Mouse (Mus musculus) yolk sac, embryonic 10.5 days (tissue): ENCODE results near the gene Heatr5b.
A peak's percentile ranks its signal among the peaks of the same experiment; 100 is the strongest.
"Not testable (repeated sequence)": the region's sequence is repeated elsewhere in the genome, so short reads cannot be mapped to it uniquely, and the experiment has no call there.

Experiments
- DNase-seq: peaks from one replicate; pipeline ENCODE4 v3.0.0-alpha.2; 2017; ENCODE audit warnings: low spot score

Gene Heatr5b

DNA sequence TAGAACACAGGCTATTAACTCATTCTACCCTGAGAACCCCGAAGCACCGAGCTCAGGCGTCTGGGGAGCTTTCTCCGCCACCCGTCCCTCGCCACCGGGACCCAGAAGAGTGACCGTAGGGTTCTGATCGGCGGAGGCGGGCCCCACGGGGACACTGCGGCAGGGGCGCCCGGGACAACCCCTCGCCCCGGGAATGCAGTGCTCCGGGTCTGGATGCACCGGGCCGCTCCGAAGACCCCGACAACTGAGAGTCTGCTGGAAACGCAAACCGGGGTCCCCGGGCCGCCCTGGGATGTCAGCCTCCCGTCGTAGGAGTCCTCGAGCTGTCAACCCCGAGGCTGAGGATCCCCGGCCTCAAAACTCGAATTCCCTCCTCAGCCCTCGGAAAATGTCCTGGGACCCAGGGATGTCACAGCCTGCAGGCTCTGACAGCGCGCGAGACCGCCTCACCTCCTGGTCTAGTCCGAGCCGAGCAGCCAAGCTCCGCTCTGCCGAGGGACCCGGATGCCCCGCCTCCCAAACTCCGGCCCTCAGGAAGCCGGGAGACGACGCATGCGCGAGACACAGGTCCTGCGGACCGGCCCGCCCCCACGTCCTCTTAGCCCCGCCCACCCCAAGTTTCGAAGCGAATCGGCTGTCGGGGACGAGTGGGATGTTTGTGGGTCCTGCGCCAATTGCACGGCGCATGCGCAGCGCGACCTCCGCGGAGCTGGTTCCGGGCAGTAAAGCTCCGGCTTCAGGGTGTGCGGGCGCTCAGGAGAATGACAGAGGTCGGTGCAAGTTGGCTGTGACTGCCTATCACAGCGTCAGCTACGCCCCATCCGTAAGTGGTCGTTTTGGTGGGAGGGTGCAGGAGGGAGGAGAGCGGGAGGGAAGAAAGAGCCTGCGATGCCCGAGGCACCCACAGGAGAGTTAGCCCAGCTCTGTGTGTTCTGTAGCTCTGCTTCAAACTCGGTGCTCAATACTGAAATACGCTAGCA is at the start of gene Heatr5b, which contains the start of gene Gpatch11:
Gene Heatr5b (minus strand): TSS at position 509 of the 980 bp plus-strand sequence.
Gene Gpatch11 (plus strand): TSS at position 712 of the 980 bp plus-strand sequence.
- peak; percentile 99 for DNase-seq

DNA sequence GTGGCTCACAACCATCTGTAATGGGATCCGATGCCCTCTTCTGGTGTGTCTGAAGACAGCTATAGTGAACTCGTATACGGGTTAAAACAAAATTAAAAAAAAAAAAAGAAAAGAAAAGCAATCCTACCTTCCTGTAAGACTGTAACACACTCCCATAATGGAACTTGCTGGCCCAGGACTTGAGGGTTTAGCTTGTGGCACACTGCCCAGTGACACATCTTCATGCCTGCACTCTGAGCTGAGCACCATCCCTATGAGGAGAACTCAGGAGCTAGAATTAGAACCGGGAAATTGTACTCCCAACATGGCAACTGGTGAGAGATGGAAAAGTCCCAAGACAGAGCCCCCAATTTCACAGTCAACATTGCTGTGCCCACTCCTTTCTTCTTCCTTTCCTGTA is 48.1 kb upstream of the Heatr5b start:
- DNase-seq, result no peak

DNA sequence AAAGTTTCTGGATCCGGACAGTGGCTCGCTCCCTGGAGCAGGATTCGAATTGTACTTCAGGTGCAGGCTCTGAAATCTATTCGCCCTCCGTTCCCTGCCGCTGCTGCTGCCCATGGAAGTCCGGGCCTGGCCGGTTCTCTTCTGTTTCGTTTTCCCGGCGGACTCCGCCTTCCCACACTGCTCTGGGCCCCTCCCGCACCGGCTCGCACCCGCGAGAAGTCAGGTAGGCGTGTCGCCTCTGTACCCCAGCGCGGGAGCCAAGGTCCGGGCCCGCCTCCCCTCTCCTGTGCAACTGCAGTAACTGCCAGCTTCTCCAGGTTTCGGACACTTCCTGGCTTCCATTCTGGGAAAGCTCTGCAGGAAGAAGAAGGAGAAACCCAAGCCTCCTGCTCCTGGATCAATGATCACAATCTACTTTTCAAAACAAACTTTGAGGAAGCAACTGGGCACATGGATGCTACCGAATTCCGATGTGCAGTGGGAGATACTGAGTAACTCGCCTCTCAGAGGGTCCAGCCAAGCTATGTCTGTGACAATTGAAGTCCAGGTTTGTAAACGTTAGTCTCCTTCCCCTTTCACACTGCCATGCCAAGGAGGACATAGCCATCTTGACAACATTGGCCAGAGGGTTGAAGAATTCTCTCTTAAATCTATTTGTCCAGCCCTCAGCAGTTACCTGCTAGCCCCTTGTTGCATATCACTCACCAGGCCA is 47.4 kb upstream of the Heatr5b start, which contains the start of gene Eif2ak2:
Gene Eif2ak2 (minus strand): TSS at position 173 of the 712 bp plus-strand sequence.
- DNase-seq, result peak; percentile 90

DNA sequence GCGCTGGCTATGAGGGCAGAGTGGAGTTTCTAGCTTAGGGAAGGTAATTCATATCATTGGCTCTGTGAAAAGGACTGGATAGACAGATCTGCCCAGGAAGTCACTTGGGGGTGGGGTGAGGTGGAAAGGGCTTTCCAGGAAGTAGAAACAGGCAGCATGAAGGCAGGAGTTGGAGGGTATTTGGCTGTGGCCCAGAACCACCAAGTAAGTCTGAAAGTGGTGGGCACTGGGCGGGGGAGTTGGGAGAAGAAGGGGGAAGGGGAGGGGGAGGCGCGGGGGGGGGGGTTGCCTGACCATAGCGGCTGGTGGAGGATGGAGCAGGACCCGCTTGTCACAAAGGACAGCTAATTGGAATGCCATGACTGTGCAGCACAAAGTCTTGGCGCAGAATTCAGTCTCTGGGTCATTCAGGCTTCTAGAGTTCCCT is 46.7 kb upstream of the Heatr5b start:
- peak; percentile 43 for DNase-seq

DNA sequence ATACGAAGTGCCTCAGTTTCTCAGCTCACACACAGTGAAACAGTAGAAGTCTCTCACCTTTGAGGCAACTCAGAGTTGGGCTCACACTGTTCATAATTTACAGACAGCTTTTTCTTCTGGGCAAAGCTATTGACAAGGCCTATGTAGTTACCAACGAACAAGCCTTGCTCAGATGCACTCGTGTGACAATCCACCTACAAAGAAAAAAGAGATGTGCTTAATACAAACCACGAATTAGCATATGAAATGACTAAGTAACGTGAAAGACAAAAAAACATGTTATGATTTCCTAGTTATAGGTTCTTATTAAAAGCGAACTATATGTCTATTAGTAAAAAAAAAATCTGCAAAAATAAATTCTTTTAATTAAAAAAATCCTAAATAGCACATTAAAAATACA is 38.7 kb upstream of the Heatr5b start:
- DNase-seq, result no peak

DNA sequence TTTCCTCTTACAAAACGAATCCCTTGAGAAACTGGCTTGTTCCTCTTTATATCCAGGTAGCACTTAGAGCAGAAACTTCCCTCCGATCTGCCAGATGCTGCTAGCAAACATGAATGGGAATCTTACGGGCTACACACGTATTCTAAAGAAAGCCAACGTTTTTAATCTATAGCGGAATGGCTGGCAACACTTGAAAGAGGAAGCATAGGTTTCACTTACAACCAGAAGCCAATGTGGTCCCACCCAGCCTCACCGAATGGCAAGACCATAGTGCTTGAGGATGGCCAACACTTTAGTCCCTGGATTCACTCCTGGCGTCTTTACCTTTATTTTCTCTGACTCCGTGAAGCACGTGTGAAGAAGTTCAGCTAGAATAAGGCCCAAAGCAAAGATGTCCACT is 21.1 kb upstream of the Heatr5b start:
- DNase-seq, result no peak

DNA sequence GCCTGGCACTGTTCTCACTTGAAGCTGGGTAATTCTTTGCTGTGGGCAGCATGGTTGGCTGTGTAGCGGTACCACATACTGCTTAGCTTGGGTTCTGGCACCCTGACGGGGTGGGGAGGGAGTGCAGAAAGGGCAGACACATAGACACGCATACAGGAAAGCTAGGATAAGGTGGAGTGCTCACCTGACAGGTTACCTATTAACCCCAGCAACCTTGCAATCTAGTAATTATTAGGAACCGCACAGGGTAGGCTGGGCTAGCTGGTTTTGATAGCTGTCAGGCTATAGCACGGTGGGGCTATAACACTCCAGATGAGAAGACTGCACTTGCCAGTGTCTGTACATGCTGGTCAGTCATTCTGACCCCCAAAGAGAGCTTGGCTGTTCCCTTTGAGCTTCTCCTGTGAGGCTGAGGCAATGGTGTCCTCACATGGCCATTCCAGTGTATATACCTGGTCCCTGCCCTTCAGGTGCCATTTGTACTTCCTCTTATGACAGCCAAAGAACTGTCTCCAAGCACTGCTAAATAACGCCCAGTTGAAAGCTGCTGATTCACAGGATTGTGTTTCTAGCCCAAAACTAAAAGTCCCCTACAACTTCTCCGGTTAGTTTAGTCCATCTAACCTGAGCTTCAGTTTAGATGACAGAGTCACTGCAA is 7.2 kb upstream of the Heatr5b start:
- DNase-seq, result peak; percentile 63

DNA sequence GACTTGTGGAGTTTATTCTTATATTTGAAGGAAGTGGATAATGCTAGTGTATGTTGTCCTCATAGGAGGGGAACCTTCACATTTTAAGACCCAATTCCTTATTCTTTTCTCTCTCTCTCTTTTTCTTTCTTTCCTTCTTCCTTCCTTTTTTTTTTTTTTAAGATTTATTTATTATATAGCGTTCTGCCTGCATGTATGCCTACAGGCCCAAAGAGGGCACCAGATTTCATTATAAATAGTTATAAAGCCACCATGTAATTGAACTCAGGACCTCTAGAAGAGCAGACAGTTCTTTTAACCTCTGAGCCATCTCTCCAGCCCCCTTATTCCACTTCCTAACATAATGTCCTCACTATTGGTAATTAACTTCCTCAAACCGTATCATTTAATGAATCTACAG is 892 bp upstream of the Heatr5b start:
- DNase-seq, result no peak

DNA sequence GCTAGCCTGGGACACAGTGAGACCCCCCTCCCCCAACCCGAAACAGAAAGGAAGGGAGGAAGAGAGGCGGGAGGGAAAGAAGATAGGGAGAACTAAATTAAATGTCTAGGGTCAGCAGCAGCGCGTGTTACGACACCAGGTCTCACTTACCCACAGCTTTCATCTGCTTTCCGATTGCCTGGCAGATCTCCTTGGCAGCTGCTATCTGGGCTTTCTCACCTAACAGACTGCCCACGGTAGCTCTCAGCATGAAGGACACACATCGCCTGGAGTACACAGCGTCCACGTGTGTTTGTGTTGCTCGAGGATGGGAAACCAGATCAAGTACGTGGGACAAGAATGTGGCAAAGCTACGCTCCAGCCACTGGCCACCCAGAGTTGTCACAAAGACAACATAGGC is 10.8 kb downstream of the Heatr5b start:
- no peak for DNase-seq

DNA sequence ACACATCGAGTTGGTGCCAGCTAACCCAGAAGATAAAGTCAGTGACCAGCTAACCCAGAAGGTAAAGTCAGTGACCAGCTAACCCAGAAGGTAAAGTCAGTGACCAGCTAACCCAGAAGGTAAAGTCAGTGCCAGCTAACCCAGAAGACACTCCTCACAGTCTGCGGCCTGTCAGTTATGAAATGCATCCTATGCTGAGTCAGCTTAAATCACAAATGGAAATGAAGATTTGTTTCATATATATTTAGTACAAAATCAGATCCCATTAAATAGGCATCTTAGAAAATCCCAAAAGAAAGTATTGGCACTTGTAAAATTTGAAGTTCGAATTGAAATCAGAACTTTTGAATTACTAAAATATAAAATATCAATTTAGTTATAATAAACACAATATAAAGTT is 25.6 kb downstream of the Heatr5b start:
- DNase-seq, result no peak

DNA sequence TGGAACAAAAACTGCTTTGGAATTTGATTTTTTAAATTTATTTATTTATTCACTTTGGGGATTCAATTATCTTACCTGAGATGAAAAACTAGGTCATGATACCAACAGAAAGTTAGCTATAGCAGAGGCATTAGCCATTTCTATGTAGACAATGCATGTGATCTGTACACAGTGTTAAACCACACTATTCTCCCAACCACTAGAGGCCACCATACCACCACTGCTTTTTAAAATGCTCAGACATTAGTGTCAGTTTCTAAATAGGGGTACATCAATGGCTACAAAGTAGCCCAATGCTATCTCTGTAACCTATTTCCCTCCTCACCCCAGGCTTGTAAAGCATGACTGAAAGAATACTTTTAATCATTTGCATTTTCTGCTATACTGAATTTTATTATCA is 26.1 kb downstream of the Heatr5b start:
- DNase-seq, result no peak

DNA sequence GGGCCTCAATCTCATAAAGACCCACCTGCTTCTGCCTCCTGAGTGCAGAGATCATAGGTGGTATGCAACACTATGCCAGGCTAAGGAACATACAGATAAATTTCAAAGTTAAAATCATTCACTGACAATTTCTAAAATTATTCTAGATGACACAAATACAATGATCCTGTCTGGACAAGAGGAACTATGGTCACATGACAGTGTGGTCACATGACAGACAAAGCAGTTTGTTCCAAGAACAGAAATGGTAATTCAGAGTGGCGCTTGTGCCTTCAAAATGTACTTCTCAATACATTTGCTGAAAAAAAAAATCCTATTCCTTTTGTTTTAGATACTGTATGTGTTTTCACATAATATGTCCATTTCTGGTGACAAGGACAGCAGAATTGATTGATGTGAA is 37.9 kb downstream of the Heatr5b start:
- no peak for DNase-seq

DNA sequence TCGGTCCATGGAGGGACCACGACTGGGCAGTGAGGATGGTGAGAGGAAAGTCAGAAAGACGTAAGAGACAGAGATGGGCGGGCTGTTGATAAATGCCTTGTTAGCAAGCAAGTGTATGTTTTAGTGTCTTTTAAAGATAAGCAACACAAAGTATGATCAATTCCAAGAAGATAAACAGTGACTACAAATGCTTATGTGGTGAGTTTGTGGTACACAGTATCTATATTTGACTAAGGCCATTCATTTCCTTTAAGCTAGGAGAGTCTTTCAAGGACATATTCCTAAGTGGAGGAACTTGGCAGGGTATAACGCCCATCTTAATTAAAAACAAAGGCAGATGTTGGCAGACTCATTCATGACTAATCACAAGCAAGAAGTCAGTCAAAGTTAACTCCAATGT is 40.8 kb downstream of the Heatr5b start:
- no peak for DNase-seq

DNA sequence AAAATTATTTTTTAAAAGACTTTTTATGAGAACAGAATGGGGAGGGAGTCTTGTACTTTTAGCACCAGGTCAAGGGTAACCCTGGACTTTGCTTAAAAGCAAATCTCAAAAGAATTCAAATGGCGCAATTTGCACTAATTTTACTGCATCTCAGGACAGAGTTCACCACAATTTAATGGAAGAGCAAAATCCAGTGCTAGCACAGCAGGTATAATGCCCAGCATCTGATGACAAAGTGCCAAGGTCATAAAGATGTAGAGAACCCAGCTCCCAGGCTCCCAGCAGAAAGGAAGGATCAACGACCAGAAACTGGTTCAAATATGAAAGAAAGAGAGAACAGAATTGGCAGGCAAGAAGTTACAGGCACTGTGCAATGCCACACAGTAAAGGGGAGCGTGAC is 43.0 kb downstream of the Heatr5b start:
- DNase-seq, result no peak

DNA sequence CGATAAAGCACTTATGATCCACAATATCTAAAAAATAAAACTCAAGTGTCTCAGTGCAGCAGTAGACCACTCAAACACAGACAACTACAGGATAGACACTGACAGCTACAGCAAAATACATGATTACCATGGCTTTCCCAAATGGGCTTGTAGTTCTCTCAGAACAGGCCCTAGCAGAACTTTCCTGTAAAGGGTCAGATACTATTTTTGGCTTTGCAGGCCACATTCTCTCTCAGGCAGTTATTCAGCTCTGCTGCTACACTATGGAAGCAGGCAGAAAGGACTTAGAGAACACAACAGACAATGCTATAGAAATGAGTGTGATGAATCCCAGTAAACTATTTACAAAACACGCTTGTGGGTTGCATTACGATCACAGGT is 43.5 kb downstream of the Heatr5b start:
- no peak for DNase-seq

DNA sequence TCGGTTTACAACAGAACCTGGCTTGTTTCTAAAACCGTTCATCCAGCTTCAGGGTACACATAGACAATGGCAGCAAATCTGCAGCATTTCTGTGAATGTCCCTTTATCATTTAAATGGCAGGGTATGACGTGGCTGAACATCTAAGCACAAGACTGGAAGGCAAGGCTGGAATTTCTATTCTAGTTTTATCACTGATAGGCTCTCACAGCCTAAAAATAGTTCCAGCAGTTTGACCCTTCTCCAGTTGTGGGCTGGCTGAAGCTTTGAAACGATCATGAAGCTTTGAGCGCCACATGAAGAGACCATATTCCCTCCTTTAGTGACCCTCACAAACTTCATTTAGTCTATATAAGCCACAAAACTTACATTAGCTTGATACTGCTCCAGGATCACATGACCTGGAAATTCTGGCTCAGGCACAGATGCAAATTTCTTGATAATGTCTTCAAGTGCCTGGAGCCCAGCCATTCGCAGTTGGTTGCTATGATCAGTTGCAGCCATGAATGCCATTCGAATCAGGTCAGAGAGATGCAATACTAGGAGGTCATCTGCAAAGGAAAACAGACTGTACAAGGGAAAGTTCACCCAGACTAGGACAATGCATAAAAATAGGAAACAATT is 44.0 kb downstream of the Heatr5b start:
- DNase-seq, result no peak

DNA sequence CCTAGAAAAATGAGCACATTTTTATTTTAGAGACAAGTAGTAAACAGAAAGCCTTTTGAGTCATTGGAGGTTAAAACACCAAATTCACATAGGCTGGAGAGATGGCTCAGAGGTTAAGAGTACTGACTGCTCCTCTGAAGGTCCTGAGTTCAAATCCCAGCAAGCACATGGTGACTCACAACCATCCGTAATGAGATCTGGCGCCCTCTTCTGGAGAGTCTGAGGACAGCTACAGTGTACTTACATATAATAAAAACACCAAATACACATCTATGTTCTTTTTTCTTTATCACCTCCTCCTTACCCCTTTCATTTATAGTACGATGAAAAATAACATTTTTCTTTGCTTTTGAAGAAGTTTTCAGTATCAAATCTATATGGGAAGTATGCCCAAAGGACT is 46.9 kb downstream of the Heatr5b start:
- not testable (repeated sequence) for DNase-seq

DNA sequence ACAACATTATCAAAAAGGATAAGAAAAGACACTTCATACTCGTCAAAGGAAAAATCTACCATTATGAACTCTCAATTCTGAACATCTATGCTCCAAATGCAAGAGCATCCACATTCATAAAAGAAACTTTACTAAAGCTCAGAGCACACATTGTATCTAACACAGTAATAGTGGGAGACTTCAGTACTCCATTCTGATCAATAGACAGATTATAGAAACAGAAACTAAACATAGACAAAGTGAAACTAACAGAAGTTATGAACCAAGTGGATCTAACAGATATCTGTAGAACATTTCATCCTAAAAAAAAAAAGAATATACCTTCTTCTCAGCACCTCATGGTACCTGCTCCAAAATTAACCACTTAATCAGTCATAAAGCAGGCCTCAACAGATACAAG is 56.4 kb downstream of the Heatr5b start:
- no peak for DNase-seq

DNA sequence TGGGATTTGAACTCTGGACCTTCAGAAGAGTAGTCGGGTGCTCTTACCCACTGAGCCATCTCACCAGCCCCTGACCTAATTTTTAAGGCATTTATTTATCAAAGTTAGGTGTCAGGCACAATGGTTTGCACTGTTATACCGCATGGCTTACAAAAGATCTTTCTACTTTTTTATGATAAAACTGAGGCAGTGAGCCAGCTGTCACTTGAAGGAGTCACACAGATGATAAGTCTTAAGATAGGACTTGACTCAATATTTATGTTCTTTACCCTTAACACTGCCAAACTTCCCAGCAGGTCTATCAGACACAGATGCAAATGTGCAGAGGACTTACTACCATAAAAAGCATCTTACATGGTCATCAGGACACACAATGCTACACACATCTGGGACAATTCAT is 62.8 kb downstream of the Heatr5b start:
- DNase-seq, result no peak

DNA sequence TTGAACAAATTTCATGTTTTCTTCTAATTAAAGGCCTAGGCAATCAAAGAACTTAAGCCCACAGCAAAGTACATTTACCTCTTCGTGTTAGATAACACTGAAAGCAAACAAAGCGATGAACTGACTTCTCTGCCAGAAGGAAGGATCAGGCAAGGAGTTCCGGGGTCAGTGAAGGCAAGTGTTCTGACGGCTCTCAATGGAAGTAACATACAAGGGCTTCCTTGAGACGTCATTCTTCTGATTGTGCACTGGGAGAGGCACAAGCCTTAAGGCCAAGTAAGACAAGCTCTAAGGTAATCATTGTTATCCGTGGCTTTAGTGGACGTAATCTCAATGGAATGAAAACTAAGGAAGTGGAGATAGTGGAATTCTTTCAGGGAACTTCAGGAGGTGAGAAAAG is 64.2 kb downstream of the Heatr5b start:
- DNase-seq, result no peak

DNA sequence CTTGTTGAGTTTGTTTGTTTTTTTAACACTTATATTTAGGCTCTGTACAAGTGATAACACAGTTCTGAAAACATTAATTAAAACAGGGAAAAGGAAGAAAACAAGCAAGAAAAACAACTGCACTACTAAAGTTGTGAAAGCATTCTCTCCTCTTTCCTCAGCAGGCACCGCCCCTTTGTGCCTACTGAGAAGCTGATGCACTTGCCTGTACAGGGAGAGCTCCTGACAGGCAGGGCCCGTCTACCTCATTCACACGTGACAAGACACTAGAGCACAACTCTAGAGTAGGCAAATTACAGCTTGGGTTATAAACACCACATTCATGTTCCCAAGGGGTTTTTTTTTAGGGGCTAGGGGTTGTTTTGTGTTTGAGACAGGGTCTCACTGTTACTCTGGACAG is 65.8 kb downstream of the Heatr5b start:
- no peak for DNase-seq

DNA sequence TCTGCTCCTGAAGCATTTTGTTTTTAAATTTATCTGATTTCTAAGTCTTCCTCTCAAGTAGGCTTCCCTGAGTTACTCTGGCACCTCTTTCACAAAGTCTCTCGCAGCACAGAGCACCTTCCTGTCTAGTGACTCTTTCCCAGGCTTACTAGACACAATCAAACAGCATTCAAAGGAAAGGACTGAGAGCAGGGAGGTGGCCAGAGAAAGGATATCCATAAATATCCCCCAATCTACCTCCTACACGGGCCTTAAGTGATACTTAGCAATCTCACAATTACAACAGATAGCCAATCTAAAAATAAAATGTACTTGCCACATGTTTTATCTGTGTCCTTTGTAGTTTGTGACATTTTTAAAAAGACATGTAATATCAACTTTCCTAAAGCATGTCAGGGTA is 66.2 kb downstream of the Heatr5b start:
- no peak for DNase-seq
